Mouse (Mus musculus) adrenal gland, adult 18-20 months (tissue): ENCODE results near the gene Car11. TPM values are rescaled to one million over a fixed set of nuclear protein-coding genes. Genes with fewer than 3 reads are reported as not detected.
A peak's percentile ranks its signal among the peaks of the same experiment; 100 is the strongest.
"Not testable (repeated sequence)": the region's sequence is repeated elsewhere in the genome, so short reads cannot be mapped to it uniquely, and the experiment has no call there.

Experiments
- DNase-seq, 2 experiments: peaks; one replicate each; pipeline ENCODE4 v3.0.0; 2021 to 2022; ENCODE audit warnings: low spot score in 2 of 2
- long read RNA-seq, 2 experiments: library from polyadenylated mRNA; stranded (forward); transcript quantifications; one replicate each; pipeline ENCODE4 v2.0.0; 2021
- total RNA-seq, 2 experiments: library from RNA; stranded (reverse); gene quantifications; 1 replicate in 1 of 2; 2 replicates in 1 of 2; pipeline ENCODE4 v1.2.3; 2021

Car11 gene
- 10 to 100 TPM; 15.8 to 16.9 TPM for total RNA-seq
- long read RNA-seq, experiment 1, partial matches to known transcripts, result 0 of 5 reads
- long read RNA-seq, experiment 1, other reads (novel, unspliced or antisense), result 1 of 5 reads
- long read RNA-seq, experiment 2, partial matches to known transcripts, result 0 of 5 reads
- long read RNA-seq, experiment 2, other reads (novel, unspliced or antisense), result 3 of 5 reads

- no peak for DNase-seq
These were observed at the start of gene Car11 for GRCm38 (mm10) chr7:45699523-45700141. TSS of gene Car11 (plus strand) at chr7:45699843.

- DNase-seq, result not testable (repeated sequence)
These were observed 49.2 kb upstream of the Car11 start for GRCm38 (mm10) chr7:45650484-45650883.

- no peak for DNase-seq
These were observed 45.1 kb upstream of the Car11 start for GRCm38 (mm10) chr7:45654424-45655047.

GRCm38 (mm10) chr7:45660746-45661478, 38.7 kb upstream of the Car11 start:
- no peak for DNase-seq

GRCm38 (mm10) chr7:45661702-45662101, 37.9 kb upstream of the Car11 start:
- DNase-seq, result not testable (repeated sequence)

GRCm38 (mm10) chr7:45665303-45666138, 34.1 kb upstream of the Car11 start:
- DNase-seq, result no peak

GRCm38 (mm10) chr7:45666161-45666560, 33.5 kb upstream of the Car11 start, which contains the start of gene Fut2:
TSS of gene Fut2 (minus strand) at chr7:45666394.
- DNase-seq, result no peak

GRCm38 (mm10) chr7:45667761-45668160, 31.9 kb upstream of the Car11 start:
- no peak for DNase-seq

- no peak for DNase-seq
These were observed 30.7 kb upstream of the Car11 start for GRCm38 (mm10) chr7:45668921-45669320.

- DNase-seq, result no peak
These were observed 21.9 kb upstream of the Car11 start for GRCm38 (mm10) chr7:45677627-45678295.

- no peak for DNase-seq
These were observed 21.1 kb upstream of the Car11 start for GRCm38 (mm10) chr7:45678513-45678912.

- no peak for DNase-seq
These were observed 19.5 kb upstream of the Car11 start for GRCm38 (mm10) chr7:45679966-45680621.

- no peak for DNase-seq
These were observed 18.5 kb upstream of the Car11 start for GRCm38 (mm10) chr7:45681046-45681736.

GRCm38 (mm10) chr7:45682144-45683126, 17.2 kb upstream of the Car11 start:
- peak; percentile 85 to 90 for DNase-seq

GRCm38 (mm10) chr7:45683396-45684050, 16.1 kb upstream of the Car11 start, which contains the start of gene Ntn5:
TSS of gene Ntn5 (plus strand) at chr7:45684022.
- no peak for DNase-seq

- no peak for DNase-seq
These were observed 13.8 kb upstream of the Car11 start for GRCm38 (mm10) chr7:45685811-45686210.

GRCm38 (mm10) chr7:45686841-45687240, 12.8 kb upstream of the Car11 start:
- DNase-seq, result no peak
